ENCODE assay signal across 27 mouse cellular contexts in genomic region chr16:90798446-90798845, GRCm38 (mm10). TPM values are rescaled to one million over a fixed set of nuclear protein-coding genes. Genes with fewer than 3 reads are reported as not detected.
DNase-seq lines count a peak whose midpoint lies in the region; ATAC-seq and TF ChIP-seq lines count a peak whose summit lies in the region.
"Had no signal": no experiment of that assay in that cellular context is flagged by ENCODE, and none has a peak within 500 bp of the region (broad histone marks: within the 10 kb centered on the region; RNA-seq: fewer than 3 reads in every experiment).

No protein-coding gene starts in this region.

- no peak overlapping the region for H3K4me2 ChIP-seq in heart, embryonic 13.5 days
- H3K4me2 ChIP-seq in heart, embryonic 12.5 days = no peak overlapping the region
- H3K4me2 ChIP-seq in hindbrain, postnatal 0 days (ENCODE audit: low read depth, low read length) = no peak overlapping the region
- H3K4me2 ChIP-seq in lung, embryonic 14.5 days = no peak overlapping the region
- H3K4me2 ChIP-seq: forebrain, embryonic 13.5 days; heart, embryonic 11.5 days; hindbrain, embryonic 12.5 days; hindbrain, embryonic 15.5 days; intestine, embryonic 15.5 days had no signal

- H3K4me3 ChIP-seq in heart, embryonic 13.5 days = no peak overlapping the region
- H3K4me3 ChIP-seq in heart, embryonic 12.5 days = no peak overlapping the region
- H3K4me3 ChIP-seq in hindbrain, postnatal 0 days (ENCODE audit: low read length) = no peak overlapping the region
- no peak overlapping the region for H3K4me3 ChIP-seq in hindbrain, embryonic 10.5 days
- no peak overlapping the region for H3K4me3 ChIP-seq in lung, embryonic 14.5 days (ENCODE audit: low read depth, low read length)
- H3K4me3 ChIP-seq: forebrain, embryonic 10.5 days; forebrain, embryonic 13.5 days; heart, adult 2 months; hindbrain, embryonic 12.5 days; hindbrain, embryonic 15.5 days; intestine, embryonic 15.5 days had no signal

- H3K9me3 ChIP-seq in heart, embryonic 13.5 days = no peaks in the 10 kb centered on the region
- no peaks in the 10 kb centered on the region for H3K9me3 ChIP-seq in heart, embryonic 12.5 days (replicated peaks)
- no peaks in the 10 kb centered on the region for H3K9me3 ChIP-seq in hindbrain, postnatal 0 days (ENCODE audit: low read length)
- H3K9me3 ChIP-seq in hindbrain, embryonic 10.5 days = no peaks in the 10 kb centered on the region
- no peaks in the 10 kb centered on the region for H3K9me3 ChIP-seq in lung, embryonic 14.5 days (ENCODE audit: low read depth, low read length)
- H3K9me3 ChIP-seq: forebrain, embryonic 10.5 days; forebrain, embryonic 13.5 days; hindbrain, embryonic 12.5 days; hindbrain, embryonic 15.5 days; intestine, embryonic 15.5 days had no signal

- H3K9ac ChIP-seq in heart, embryonic 13.5 days = 0 out of 2 replicates have a peak overlapping the region, but pooled peaks have one; percentile 19
- no peak overlapping the region for H3K9ac ChIP-seq in heart, embryonic 12.5 days
- no peak overlapping the region for H3K9ac ChIP-seq in hindbrain, postnatal 0 days (replicated peaks; ENCODE audit: low read length)
- no peak overlapping the region for H3K9ac ChIP-seq in lung, embryonic 14.5 days
- H3K9ac ChIP-seq: forebrain, embryonic 13.5 days; hindbrain, embryonic 12.5 days; hindbrain, embryonic 15.5 days; intestine, embryonic 15.5 days had no signal

- no peak for ATAC-seq in heart, embryonic 13.5 days (ENCODE audit: extremely low read depth, insufficient number of reproducible peaks, low FRiP score, low TSS enrichment)
- ATAC-seq in heart, embryonic 12.5 days (ENCODE audit: insufficient number of reproducible peaks, low FRiP score) = no peak
- no peak for ATAC-seq in hindbrain, postnatal 0 days
- ATAC-seq in lung, embryonic 14.5 days (ENCODE audit: insufficient read depth) = no peak
- ATAC-seq: activated CD4-positive, CD25-positive, alpha-beta regulatory T cell, adult 4 months; CD4-positive, CD25-positive, alpha-beta regulatory T cell, adult 4 months; forebrain, embryonic 13.5 days; forebrain, embryonic 16.5 days; intestine, embryonic 15.5 days had no signal

- peaks cover 86% of the 10 kb centered on the region for H3K36me3 ChIP-seq in heart, embryonic 13.5 days
- H3K36me3 ChIP-seq in heart, embryonic 12.5 days = peaks cover 52% of the 10 kb centered on the region
- H3K36me3 ChIP-seq in hindbrain, postnatal 0 days (ENCODE audit: insufficient read depth, low read length) = peaks cover 27% of the 10 kb centered on the region
- peaks cover 90% of the 10 kb centered on the region for H3K36me3 ChIP-seq in hindbrain, embryonic 10.5 days
- peaks cover 57% of the 10 kb centered on the region for H3K36me3 ChIP-seq in lung, embryonic 14.5 days (ENCODE audit: insufficient read depth)

- WGBS in heart, embryonic 13.5 days = 68% methylated on average over 8 of the region's 8 CpGs
- WGBS in heart, embryonic 12.5 days = 66% methylated on average over 8 of the region's 8 CpGs
- 72% methylated on average over 8 of the region's 8 CpGs for WGBS in hindbrain, postnatal 0 days
- WGBS in hindbrain, embryonic 10.5 days = 91% methylated on average over 8 of the region's 8 CpGs
- 58% methylated on average over 8 of the region's 8 CpGs for WGBS in lung, embryonic 14.5 days

- H3K27ac ChIP-seq in heart, embryonic 13.5 days (replicated peaks) = no peak overlapping the region
- no peak overlapping the region for H3K27ac ChIP-seq in heart, embryonic 12.5 days (ENCODE audit: poor library complexity, severe bottlenecking)
- no peak overlapping the region for H3K27ac ChIP-seq in hindbrain, postnatal 0 days
- H3K27ac ChIP-seq in hindbrain, embryonic 10.5 days = no peak overlapping the region
- no peak overlapping the region for H3K27ac ChIP-seq in lung, embryonic 14.5 days (ENCODE audit: low read depth)
- H3K27ac ChIP-seq: forebrain, embryonic 10.5 days; forebrain, embryonic 13.5 days; heart, adult 2 months; hindbrain, embryonic 12.5 days; hindbrain, embryonic 15.5 days; intestine, embryonic 15.5 days had no signal

- no peaks in the 10 kb centered on the region for H3K27me3 ChIP-seq in heart, embryonic 13.5 days (replicated peaks)
- no peaks in the 10 kb centered on the region for H3K27me3 ChIP-seq in heart, embryonic 12.5 days (replicated peaks)
- no peaks in the 10 kb centered on the region for H3K27me3 ChIP-seq in hindbrain, postnatal 0 days (ENCODE audit: insufficient read depth, low read length)
- H3K27me3 ChIP-seq in hindbrain, embryonic 10.5 days (ENCODE audit: insufficient read depth, poor library complexity, severe bottlenecking) = no peaks in the 10 kb centered on the region
- no peaks in the 10 kb centered on the region for H3K27me3 ChIP-seq in lung, embryonic 14.5 days (ENCODE audit: insufficient read depth, low read length)
- H3K27me3 ChIP-seq: forebrain, embryonic 13.5 days; hindbrain, embryonic 12.5 days; hindbrain, embryonic 15.5 days; intestine, embryonic 15.5 days had no signal

- peak; percentile 7 for DNase-seq in hindbrain, postnatal 0 days (ENCODE audit: low spot score)
- no peak for DNase-seq in hindbrain, embryonic 10.5 days (ENCODE audit: low spot score)
- DNase-seq in lung, embryonic 14.5 days = peak; percentile 38
- DNase-seq in lung, postnatal 4 days = no peak
- no peak for DNase-seq in spleen, postnatal 4 days (ENCODE audit: low spot score in 2 of 2)
- DNase-seq: adrenal gland, adult 8-10 months; adrenal gland, postnatal 25 days; cerebellum, adult 11-12 months; cerebellum, adult 8-10 months; gastrocnemius, postnatal 10 days; gastrocnemius, postnatal 36 days; heart, adult 2 months; heart, postnatal 14 days; heart, postnatal 4 days; kidney, adult 11 months had no signal

- peaks cover 35% of the 10 kb centered on the region for H3K4me1 ChIP-seq in heart, embryonic 13.5 days
- peaks cover 20% of the 10 kb centered on the region for H3K4me1 ChIP-seq in heart, embryonic 12.5 days (replicated peaks)
- no peaks in the 10 kb centered on the region for H3K4me1 ChIP-seq in hindbrain, postnatal 0 days (ENCODE audit: insufficient read depth, low read length)
- H3K4me1 ChIP-seq in hindbrain, embryonic 10.5 days (replicated peaks) = no peaks in the 10 kb centered on the region
- H3K4me1 ChIP-seq in lung, embryonic 14.5 days (ENCODE audit: insufficient read depth) = no peaks in the 10 kb centered on the region
- H3K4me1 ChIP-seq: forebrain, embryonic 10.5 days; forebrain, embryonic 13.5 days; hindbrain, embryonic 12.5 days; hindbrain, embryonic 15.5 days; intestine, embryonic 15.5 days had no signal

- no peak for TF ChIP-seq CTCF in hindbrain, postnatal 0 days (IDR thresholded peaks at IDR 0.05; ENCODE audit: low read depth)
- no peak for TF ChIP-seq CTCF in lung, embryonic 14.5 days (IDR thresholded peaks at IDR 0.05; ENCODE audit: low read depth)

RNA-seq across cellular contexts. Expression of gene Urb1, which starts 11.8 kb away (rescaled TPM):
- 5.9 and 6.4 TPM in 2 replicates for polyA plus RNA-seq in heart, embryonic 13.5 days (2015; fragmentation: Nextera tagmentation; extraction: Ambion mirVana)
- polyA plus RNA-seq in heart, embryonic 12.5 days (2016; fragmentation: Nextera tagmentation; extraction: Ambion mirVana) = 8.4 and 9.2 TPM in 2 replicates
- total RNA-seq in hindbrain, postnatal 0 days (2014; rRNA removed) = 14.5 and 17.6 TPM in 2 replicates
- polyA plus RNA-seq in hindbrain, postnatal 0 days (2015; fragmentation: Nextera tagmentation; extraction: Ambion mirVana) = 4.0 and 4.5 TPM in 2 replicates
- polyA plus RNA-seq in hindbrain, embryonic 10.5 days (2016; fragmentation: Nextera tagmentation; extraction: Ambion mirVana) = 10.2 and 10.8 TPM in 2 replicates
- polyA plus RNA-seq in lung, embryonic 14.5 days (2014; fragmentation: Nextera tagmentation; extraction: Ambion mirVana) = 10.9 and 11.7 TPM in 2 replicates

RNA-seq across cellular contexts. Expression of gene Eva1c, which starts 28.1 kb away (rescaled TPM):
- polyA plus RNA-seq in heart, embryonic 13.5 days (2015; fragmentation: Nextera tagmentation; extraction: Ambion mirVana) = 2.6 and 3.6 TPM in 2 replicates
- polyA plus RNA-seq in heart, embryonic 12.5 days (2016; fragmentation: Nextera tagmentation; extraction: Ambion mirVana) = 2.1 and 3.4 TPM in 2 replicates
- 2.3 and 9.4 TPM in 2 replicates for total RNA-seq in hindbrain, postnatal 0 days (2014; rRNA removed)
- polyA plus RNA-seq in hindbrain, postnatal 0 days (2015; fragmentation: Nextera tagmentation; extraction: Ambion mirVana) = 3.9 and 4.0 TPM in 2 replicates
- 0.75 and 1.0 TPM in 2 replicates for polyA plus RNA-seq in hindbrain, embryonic 10.5 days (2016; fragmentation: Nextera tagmentation; extraction: Ambion mirVana)
- polyA plus RNA-seq in lung, embryonic 14.5 days (2014; fragmentation: Nextera tagmentation; extraction: Ambion mirVana) = 1.2 and 1.4 TPM in 2 replicates
- total RNA-seq: granulocyte monocyte progenitor cell, adult 5-6 weeks had no signal
- polyA plus RNA-seq: activated CD4-positive, CD25-positive, alpha-beta regulatory T cell, adult 4 months; CD4-positive, CD25-positive, alpha-beta regulatory T cell, adult 4 months had no signal

Comparison
In these comparisons a context has a peak if more than half of its experiments do, and no peak if none do; other contexts are left out.
1. DNase-seq: peak in hindbrain, postnatal 0 days (single experiment) and lung, embryonic 14.5 days (single experiment); none in hindbrain, embryonic 10.5 days (single experiment), lung, postnatal 4 days (0 of 2) and spleen, postnatal 4 days (0 of 2).